Mouse (Mus musculus) embryonic facial prominence, embryonic 12.5 days (tissue): ENCODE measurements at regions not wholly inside any gene's neighbourhood (a gene's known extent, or its start where the extent isn't known, plus 50 kb on each side); places are given as distances from the start of the nearest gene placed in this dataset.

Experiments
- ATAC-seq: fragments of 200-750 bp; cut with Nextera tagmentation; 2 replicates; pipeline ENCODE4 v1.8.0; 2017; ENCODE audit not compliant: insufficient number of reproducible peaks, insufficient read depth, low FRiP score, low TSS enrichment
- H3K27ac ChIP-seq: fragments of 300-500 bp; sonication (generic); 2 replicates; pipeline ENCODE4 v1.5.1; 2016; ENCODE audit warnings: mild to moderate bottlenecking
- H3K27me3 ChIP-seq: fragments of 300-500 bp; sonication (generic); 2 replicates; pipeline ENCODE4 v1.6.1; 2016; ENCODE audit warnings: mild to moderate bottlenecking, moderate library complexity
- H3K36me3 ChIP-seq: fragments of 300-500 bp; sonication (generic); 2 replicates; pipeline ENCODE4 v1.6.1; 2016; ENCODE audit warnings: mild to moderate bottlenecking
- H3K4me1 ChIP-seq: fragments of 300-500 bp; sonication (generic); 2 replicates; pipeline ENCODE4 v1.6.1; 2016
- H3K4me2 ChIP-seq: fragments of 300-500 bp; sonication (generic); replicated peaks from 2 replicates; pipeline ENCODE4 v1.6.1; 2016; ENCODE audit warnings: mild to moderate bottlenecking, moderate library complexity
- H3K4me3 ChIP-seq: fragments of 300-500 bp; sonication (generic); 2 replicates; pipeline ENCODE4 v1.5.1; 2016; ENCODE audit warnings: mild to moderate bottlenecking
- H3K9ac ChIP-seq: fragments of 300-500 bp; sonication (generic); 2 replicates; pipeline ENCODE4 v1.6.1; 2016; ENCODE audit warnings: mild to moderate bottlenecking, moderate library complexity
- H3K9me3 ChIP-seq: fragments of 300-500 bp; sonication (generic); 2 replicates; pipeline ENCODE4 v1.6.1; 2016; ENCODE audit warnings: mild to moderate bottlenecking, moderate library complexity
- WGBS: fragments of 180-500 bp; shearing (Covaris S2); methylation state at CpG from one replicate; pipeline ENCODE4 v1.1.7; 2016; 5-methylcytosine and 5-hydroxymethylcytosine counted together

- WGBS = 57% methylated on average over 6 of the region's 6 CpGs
- no peak overlapping the region for H3K4me3 ChIP-seq
- H3K4me2 ChIP-seq = no peak overlapping the region
- H3K27ac ChIP-seq = no peak overlapping the region
- H3K9ac ChIP-seq = no peak overlapping the region
- ATAC-seq = no peak
- H3K36me3 ChIP-seq = no peaks in the 10 kb centered on the region
- H3K4me1 ChIP-seq = no peaks in the 10 kb centered on the region
- H3K9me3 ChIP-seq = no peaks in the 10 kb centered on the region
- H3K27me3 ChIP-seq = no peaks in the 10 kb centered on the region
Measured at GRCm38 (mm10) chr15:87936041-87936440, 391.9 kb downstream of the Fam19a5 start.

- Histone ChIP-seq H3K36me3 (no peaks in the 10 kb centered on the region), H3K9me3 (no peaks in the 10 kb centered on the region), H3K4me1 (no peaks in the 10 kb centered on the region), H3K27ac (no peak overlapping the region), H3K9ac (no peak overlapping the region), H3K4me3 (no peak overlapping the region), H3K27me3 (no peaks in the 10 kb centered on the region), H3K4me2 (no peak overlapping the region)
- ATAC-seq = no peak
- 45% methylated on average over 3 of the region's 3 CpGs for WGBS
Measured at GRCm38 (mm10) chr15:87940837-87941236, 396.7 kb downstream of the Fam19a5 start.

DNA sequence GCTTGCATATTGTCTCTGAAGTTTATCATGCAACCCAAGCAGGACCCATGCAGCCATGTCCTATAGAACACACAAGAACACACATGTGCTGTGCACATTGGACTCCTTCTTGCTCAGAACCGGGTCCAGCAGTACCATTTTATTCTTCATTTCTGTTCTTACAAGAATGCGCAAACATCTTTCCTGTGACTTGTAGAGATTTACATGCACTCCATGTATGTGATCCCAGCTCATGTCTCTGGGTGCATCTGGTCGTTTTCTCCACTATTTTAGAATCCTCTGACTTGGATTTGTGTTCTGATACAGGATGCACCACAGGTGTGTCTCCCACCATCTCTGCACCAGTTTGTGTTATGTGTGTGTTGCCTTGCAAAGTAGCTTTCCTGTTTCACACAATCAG, 408.4 kb downstream of the Fam19a5 start:
- Histone ChIP-seq H3K27ac (no peak overlapping the region), H3K4me1 (no peaks in the 10 kb centered on the region), H3K9me3 (no peaks in the 10 kb centered on the region), H3K4me2 (no peak overlapping the region), H3K36me3 (no peaks in the 10 kb centered on the region), H3K4me3 (no peak overlapping the region), H3K27me3 (no peaks in the 10 kb centered on the region), H3K9ac (no peak overlapping the region)
- WGBS = 74% methylated on average over 3 of the region's 3 CpGs
- no peak for ATAC-seq

GRCm38 (mm10) chr15:87955685-87956256, 411.7 kb downstream of the Fam19a5 start:
- ATAC-seq = no peak
- Histone ChIP-seq H3K27me3 (no peaks in the 10 kb centered on the region), H3K4me2 (no peak overlapping the region), H3K4me1 (no peaks in the 10 kb centered on the region), H3K4me3 (no peak overlapping the region), H3K36me3 (no peaks in the 10 kb centered on the region), H3K27ac (no peak overlapping the region), H3K9ac (no peak overlapping the region), H3K9me3 (no peaks in the 10 kb centered on the region)
- WGBS = 59% methylated on average over 5 of the region's 5 CpGs

DNA sequence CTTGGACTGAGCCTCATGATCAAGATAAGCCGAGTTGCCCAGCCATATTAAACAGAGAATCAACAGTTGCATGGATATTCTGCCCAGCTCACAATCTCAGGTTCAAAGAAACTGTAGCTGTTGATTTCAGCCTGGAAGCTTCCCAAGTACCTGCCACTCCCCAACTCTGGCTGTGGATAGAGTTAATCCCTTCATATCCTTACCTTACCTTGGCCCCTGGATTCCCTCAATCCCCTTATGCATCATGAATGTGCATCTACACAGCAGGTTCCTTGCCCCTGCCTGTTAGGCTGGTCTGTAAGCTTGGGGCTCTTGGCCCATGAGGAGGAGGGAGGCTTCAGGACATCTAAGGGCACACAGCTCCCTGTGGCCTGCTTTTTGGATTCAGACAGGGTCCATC, 414.8 kb downstream of the Fam19a5 start:
- no peak for ATAC-seq
- no peaks in the 10 kb centered on the region for H3K27me3 ChIP-seq
- no peak overlapping the region for H3K4me3 ChIP-seq
- no peak overlapping the region for H3K27ac ChIP-seq
- H3K9ac ChIP-seq = no peak overlapping the region
- no peak overlapping the region for H3K4me2 ChIP-seq
- no peaks in the 10 kb centered on the region for H3K9me3 ChIP-seq
- no peaks in the 10 kb centered on the region for H3K4me1 ChIP-seq
- H3K36me3 ChIP-seq = no peaks in the 10 kb centered on the region
- WGBS = 59% methylated on average over 1 of the region's 1 CpGs

DNA sequence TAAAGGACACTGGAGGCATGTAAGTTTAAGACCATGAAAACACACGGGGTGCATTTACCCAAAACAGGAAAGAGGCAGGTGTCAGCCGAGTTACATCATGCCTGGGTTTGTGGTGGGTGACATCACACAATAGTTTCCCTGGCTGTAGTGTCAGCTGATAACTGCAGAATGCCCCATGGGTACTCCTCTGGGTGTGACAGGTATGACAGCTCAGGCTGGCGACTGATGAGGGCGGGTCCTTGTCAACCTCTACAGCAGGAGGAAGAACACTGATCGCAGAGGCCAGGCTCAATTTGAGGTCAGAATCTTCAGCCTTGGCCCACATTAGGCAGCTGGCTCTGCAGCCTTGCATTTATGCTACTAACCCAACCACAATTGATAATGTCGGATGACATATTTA, 428.5 kb downstream of the Fam19a5 start:
- H3K27ac ChIP-seq = no peak overlapping the region
- H3K4me3 ChIP-seq = no peak overlapping the region
- H3K36me3 ChIP-seq = no peaks in the 10 kb centered on the region
- no peaks in the 10 kb centered on the region for H3K9me3 ChIP-seq
- H3K27me3 ChIP-seq = no peaks in the 10 kb centered on the region
- WGBS = 83% methylated on average over 6 of the region's 6 CpGs
- no peak for ATAC-seq
- no peaks in the 10 kb centered on the region for H3K4me1 ChIP-seq
- H3K4me2 ChIP-seq = no peak overlapping the region
- H3K9ac ChIP-seq = no peak overlapping the region

- Histone ChIP-seq H3K36me3 (no peaks in the 10 kb centered on the region), H3K9me3 (no peaks in the 10 kb centered on the region), H3K9ac (no peak overlapping the region), H3K4me1 (peaks cover 14% of the 10 kb centered on the region), H3K27ac (no peak overlapping the region), H3K27me3 (no peaks in the 10 kb centered on the region), H3K4me2 (no peak overlapping the region), H3K4me3 (no peak overlapping the region)
- 20% methylated on average over 5 of the region's 5 CpGs for WGBS
- no peak for ATAC-seq
Measured at GRCm38 (mm10) chr15:87987322-87987985, 443.4 kb downstream of the Fam19a5 start.

DNA sequence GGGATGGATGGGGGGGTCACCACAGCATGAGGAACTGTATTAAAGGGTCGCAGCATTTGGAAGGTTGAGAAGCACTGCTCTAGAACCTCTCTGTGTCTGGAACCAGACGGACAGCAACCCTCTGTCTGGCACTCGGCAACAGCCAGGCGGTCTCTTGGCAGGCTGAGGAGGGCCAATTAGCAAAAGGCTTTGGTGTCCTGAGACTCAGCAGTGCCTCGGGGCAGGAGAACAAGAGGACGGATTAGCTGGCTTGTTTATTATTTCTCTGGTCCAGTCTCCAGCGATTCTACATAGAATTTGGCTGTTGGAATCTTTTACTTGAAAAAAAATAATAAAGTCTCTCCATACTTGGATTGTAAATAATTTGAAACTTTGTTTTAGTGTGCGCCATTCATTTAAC, 450.4 kb downstream of the Fam19a5 start:
- Histone ChIP-seq H3K27ac (no peak overlapping the region), H3K4me2 (no peak overlapping the region), H3K4me1 (no peaks in the 10 kb centered on the region), H3K36me3 (no peaks in the 10 kb centered on the region), H3K9me3 (no peaks in the 10 kb centered on the region), H3K9ac (no peak overlapping the region), H3K27me3 (no peaks in the 10 kb centered on the region), H3K4me3 (no peak overlapping the region)
- WGBS = 32% methylated on average over 8 of the region's 8 CpGs
- ATAC-seq = no peak

DNA sequence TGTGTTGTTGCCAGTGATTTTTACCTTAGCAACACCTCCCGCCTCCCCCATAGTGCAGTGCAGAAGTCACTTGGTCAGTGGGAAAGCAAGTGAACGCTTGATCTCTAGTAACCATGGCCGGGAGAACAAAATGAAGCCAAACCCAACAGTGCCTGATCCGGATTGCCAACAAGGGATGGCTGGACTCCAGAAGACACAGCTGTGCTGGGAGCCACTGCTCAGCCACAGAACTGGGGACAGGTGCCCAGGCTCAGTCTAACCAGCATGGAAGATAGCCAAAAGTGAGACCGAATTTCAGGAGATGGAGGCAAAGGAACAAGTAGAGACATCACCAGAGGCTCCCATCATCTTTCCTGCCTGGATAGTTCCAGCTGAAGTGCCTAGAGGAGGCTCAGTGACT, 473.0 kb downstream of the Fam19a5 start:
- WGBS = 86% methylated on average over 5 of the region's 5 CpGs
- no peak overlapping the region for H3K27ac ChIP-seq
- H3K27me3 ChIP-seq = no peaks in the 10 kb centered on the region
- H3K36me3 ChIP-seq = no peaks in the 10 kb centered on the region
- H3K4me2 ChIP-seq = no peak overlapping the region
- no peak for ATAC-seq
- H3K4me3 ChIP-seq = no peak overlapping the region
- no peaks in the 10 kb centered on the region for H3K4me1 ChIP-seq
- no peaks in the 10 kb centered on the region for H3K9me3 ChIP-seq
- H3K9ac ChIP-seq = no peak overlapping the region

DNA sequence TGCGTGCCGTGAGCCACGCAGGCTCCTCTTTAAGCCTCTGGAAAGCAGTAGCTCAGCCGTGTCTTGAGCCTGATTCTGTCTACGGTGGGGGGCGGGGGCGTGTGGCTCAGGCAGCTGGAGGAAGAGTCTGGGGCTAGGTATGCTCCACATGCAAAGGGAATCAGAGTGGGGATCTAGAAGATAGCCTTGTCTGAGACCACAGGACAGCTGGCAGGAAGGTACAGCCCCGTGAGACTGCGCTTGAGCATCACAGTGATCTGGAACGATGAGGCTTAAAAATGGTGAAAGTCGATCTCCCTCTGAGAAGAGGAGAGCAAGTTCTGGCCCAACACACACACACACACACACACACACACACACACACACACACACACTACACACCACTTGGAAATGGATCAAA, 488.7 kb downstream of the Fam19a5 start:
- WGBS = 80% methylated on average over 11 of the region's 11 CpGs
- no peak overlapping the region for H3K4me3 ChIP-seq
- no peak for ATAC-seq
- H3K27ac ChIP-seq = no peak overlapping the region
- H3K27me3 ChIP-seq = no peaks in the 10 kb centered on the region
- H3K9ac ChIP-seq = no peak overlapping the region
- no peaks in the 10 kb centered on the region for H3K4me1 ChIP-seq
- H3K4me2 ChIP-seq = no peak overlapping the region
- H3K9me3 ChIP-seq = no peaks in the 10 kb centered on the region
- no peaks in the 10 kb centered on the region for H3K36me3 ChIP-seq

DNA sequence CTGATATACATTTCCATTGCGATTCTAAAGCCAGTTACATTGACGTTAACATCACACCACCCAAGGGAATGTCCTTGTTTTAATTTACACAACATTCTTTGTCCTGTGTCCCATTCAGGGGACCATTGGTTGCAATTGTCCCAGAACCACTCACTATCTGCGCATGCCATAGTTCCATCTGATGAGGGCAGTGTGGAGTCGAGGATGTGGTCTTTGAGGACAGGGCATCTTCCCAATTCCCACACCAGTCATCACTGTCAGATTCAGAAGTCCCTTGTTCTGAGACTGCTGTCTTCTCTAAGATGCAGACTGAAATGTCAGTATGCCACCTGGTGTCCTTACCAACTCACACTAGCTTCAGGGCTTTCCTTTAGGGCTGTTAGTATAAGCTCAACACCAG, 489.6 kb downstream of the Fam19a5 start:
- WGBS = 66% methylated on average over 4 of the region's 4 CpGs
- Histone ChIP-seq H3K4me3 (no peak overlapping the region), H3K9ac (no peak overlapping the region), H3K4me2 (no peak overlapping the region), H3K9me3 (no peaks in the 10 kb centered on the region), H3K27me3 (no peaks in the 10 kb centered on the region), H3K4me1 (no peaks in the 10 kb centered on the region), H3K36me3 (no peaks in the 10 kb centered on the region), H3K27ac (no peak overlapping the region)
- no peak for ATAC-seq

DNA sequence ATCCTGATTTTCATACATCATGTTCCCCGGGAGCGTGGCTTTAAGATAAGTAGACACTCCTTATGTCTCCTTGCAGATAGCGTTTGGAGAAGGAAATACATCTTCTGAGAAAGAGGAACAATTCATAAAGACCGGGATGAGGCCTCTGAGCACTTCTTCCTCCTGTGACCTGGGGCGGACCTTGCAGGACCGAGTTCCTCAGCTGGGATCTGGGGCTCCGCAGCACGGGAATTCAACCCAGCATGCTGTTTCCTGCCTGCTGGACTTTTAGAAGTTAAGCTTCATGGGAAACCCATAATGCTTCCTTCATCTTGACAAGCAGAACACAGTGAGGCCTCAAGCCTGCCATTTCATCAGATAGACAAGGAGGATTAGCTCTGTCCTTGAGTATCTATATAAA, 491.4 kb downstream of the Fam19a5 start:
- no peaks in the 10 kb centered on the region for H3K36me3 ChIP-seq
- no peak overlapping the region for H3K9ac ChIP-seq
- no peaks in the 10 kb centered on the region for H3K4me1 ChIP-seq
- no peak for ATAC-seq
- H3K9me3 ChIP-seq = no peaks in the 10 kb centered on the region
- no peak overlapping the region for H3K4me2 ChIP-seq
- H3K27me3 ChIP-seq = no peaks in the 10 kb centered on the region
- no peak overlapping the region for H3K27ac ChIP-seq
- 84% methylated on average over 8 of the region's 8 CpGs for WGBS
- no peak overlapping the region for H3K4me3 ChIP-seq
